Mouse (Mus musculus): Measurements from ENCODE around the gene Abl1. TPM values are rescaled to one million over a fixed set of nuclear protein-coding genes. Genes with fewer than 3 reads are reported as not detected.
A peak's percentile ranks its signal among the peaks of the same experiment; 100 is the strongest.

Gene Abl1
- polyA plus RNA-seq, 1 experiment from 2014 or later: 31.3 TPM

GRCm38 (mm10) chr2:31822524-31823371 lies 134.6 kb downstream of the Abl1 start:
- no peaks in the 10 kb centered on the region for H3K9me3 ChIP-seq
- H3K27ac ChIP-seq: no peak overlapping the region
- H3K9ac ChIP-seq: no peak overlapping the region
- H3K4me1 ChIP-seq (replicated peaks): peaks cover 9% of the 10 kb centered on the region
- ATAC-seq: no peak
- H3K4me3 ChIP-seq (replicated peaks): peak overlapping the region; percentile 16; the same call in 1 of the 2 replicates
- peaks cover 11% of the 10 kb centered on the region for H3K27me3 ChIP-seq (replicated peaks)
- no peaks in the 10 kb centered on the region for H3K36me3 ChIP-seq
- WGBS: 16% methylated on average over 39 of the region's 39 CpGs
- peak overlapping the region; percentile 56 for H3K4me2 ChIP-seq (replicated peaks)

GRCm38 (mm10) chr2:31823933-31824730 lies 136.0 kb downstream of the Abl1 start:
- Histone ChIP-seq H3K27ac (no peak overlapping the region), H3K9me3 (no peaks in the 10 kb centered on the region), H3K27me3 (replicated peaks) (peaks cover 8% of the 10 kb centered on the region), H3K4me2 (replicated peaks) (no peak overlapping the region), H3K36me3 (no peaks in the 10 kb centered on the region), H3K4me3 (replicated peaks) (no peak overlapping the region), H3K9ac (no peak overlapping the region), H3K4me1 (replicated peaks) (peaks cover 16% of the 10 kb centered on the region)
- ATAC-seq: no peak
- WGBS: 70% methylated on average over 13 of the region's 15 CpGs

DNA sequence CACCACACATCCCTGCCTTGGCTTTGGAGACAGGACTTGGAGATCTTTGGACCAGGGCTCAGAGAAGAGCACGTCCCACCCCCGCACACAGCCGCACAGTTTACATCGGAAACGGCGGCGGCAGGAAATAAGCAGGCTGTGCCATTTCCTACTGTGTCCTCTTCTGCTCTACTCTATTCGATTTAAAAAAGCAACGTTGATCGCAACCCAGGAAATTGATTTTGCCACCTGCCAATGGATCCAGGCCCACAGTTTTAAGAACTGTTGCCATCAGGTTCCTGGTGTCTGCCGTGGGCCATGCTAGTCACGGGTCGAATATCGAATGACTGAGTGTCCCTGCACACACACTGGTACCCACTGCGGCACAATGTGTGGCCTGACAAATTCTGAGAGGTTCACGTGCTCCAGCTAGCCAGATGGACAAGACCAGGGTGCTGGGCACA lies 137.3 kb downstream of the Abl1 start:
- Histone ChIP-seq H3K27me3 (replicated peaks) (peaks cover 8% of the 10 kb centered on the region), H3K4me2 (replicated peaks) (no peak overlapping the region), H3K36me3 (no peaks in the 10 kb centered on the region), H3K9me3 (no peaks in the 10 kb centered on the region), H3K27ac (no peak overlapping the region), H3K9ac (no peak overlapping the region), H3K4me3 (replicated peaks) (no peak overlapping the region), H3K4me1 (replicated peaks) (peaks cover 16% of the 10 kb centered on the region)
- no peak for ATAC-seq
- 69% methylated on average over 16 of the region's 16 CpGs for WGBS

DNA sequence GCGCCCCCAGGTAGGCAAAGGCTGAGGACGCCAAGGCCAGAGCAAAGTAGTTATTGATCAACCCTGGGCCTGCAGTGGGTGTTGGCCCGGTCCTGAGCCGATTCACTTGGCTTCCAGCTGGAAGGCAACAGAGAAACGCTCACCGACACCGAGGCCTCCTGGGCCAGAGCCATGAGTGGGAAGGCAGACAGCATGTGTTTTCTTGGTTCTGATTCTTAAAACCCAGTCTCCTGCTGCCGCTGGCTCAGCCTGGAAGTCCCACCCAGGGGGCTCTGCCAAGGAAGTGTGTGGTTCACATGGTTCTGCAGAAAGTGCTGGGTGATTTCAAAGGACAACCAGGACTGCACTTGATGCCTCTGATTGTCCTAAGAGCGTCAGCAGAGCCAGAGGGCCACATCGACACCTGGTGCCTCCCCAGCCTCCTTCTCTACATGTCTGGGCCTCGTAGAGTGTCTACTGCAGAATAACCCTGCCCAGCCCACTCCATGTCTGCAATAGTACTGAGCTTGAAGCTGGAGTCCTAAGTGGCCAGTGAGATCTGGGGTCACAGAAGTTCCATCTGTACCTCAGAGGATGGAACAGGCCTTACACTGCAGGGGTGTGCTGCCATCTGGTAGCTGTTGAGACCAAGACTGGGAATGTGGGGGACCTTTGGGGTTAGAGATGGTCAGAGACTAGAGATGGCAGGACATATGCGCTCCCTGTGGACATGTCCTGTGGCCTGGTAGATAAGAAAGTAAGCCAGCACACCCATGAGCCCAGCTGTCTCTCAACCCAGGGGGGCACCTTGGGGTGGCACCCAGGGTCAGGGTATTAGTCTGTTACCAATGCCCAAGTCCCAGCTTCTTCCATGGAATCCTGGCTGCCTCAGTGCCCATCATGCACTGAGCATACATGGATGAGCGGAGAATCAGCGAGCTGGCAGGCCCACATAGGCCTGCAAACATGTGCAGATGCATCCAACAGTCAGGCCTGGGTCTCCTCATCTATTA lies 138.2 kb downstream of the Abl1 start:
- no peak overlapping the region for H3K9ac ChIP-seq
- no peaks in the 10 kb centered on the region for H3K9me3 ChIP-seq
- peaks cover 16% of the 10 kb centered on the region for H3K4me1 ChIP-seq (replicated peaks)
- ATAC-seq: no peak
- H3K4me2 ChIP-seq (replicated peaks): no peak overlapping the region
- WGBS: 75% methylated on average over 14 of the region's 14 CpGs
- H3K27me3 ChIP-seq (replicated peaks): peaks cover 8% of the 10 kb centered on the region
- no peak overlapping the region for H3K4me3 ChIP-seq (replicated peaks)
- no peak overlapping the region for H3K27ac ChIP-seq
- H3K36me3 ChIP-seq: no peaks in the 10 kb centered on the region

DNA sequence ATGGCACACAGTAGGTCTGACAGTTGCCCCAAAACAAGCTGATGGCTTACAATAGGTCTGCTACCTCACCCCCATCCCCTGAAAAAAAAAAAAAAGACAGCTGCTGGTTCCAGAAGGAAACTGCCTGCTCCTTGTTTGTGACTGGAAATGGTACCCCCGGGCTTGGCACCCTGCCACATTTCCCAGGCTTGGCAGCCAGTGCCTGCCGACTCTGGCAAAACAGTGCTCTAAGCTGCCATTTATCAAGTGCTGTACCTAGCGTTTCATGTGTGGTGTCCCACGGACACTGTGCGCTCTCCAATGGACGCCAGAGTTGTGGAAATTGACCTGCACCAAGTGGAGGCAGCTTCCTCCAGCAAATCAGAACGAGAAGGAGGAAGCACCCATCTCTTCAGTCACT lies 139.7 kb downstream of the Abl1 start:
- Histone ChIP-seq H3K4me1 (replicated peaks) (peaks cover 10% of the 10 kb centered on the region), H3K27ac (no peak overlapping the region), H3K27me3 (replicated peaks) (peaks cover 4% of the 10 kb centered on the region), H3K4me2 (replicated peaks) (no peak overlapping the region), H3K9me3 (no peaks in the 10 kb centered on the region), H3K9ac (no peak overlapping the region), H3K36me3 (no peaks in the 10 kb centered on the region), H3K4me3 (replicated peaks) (no peak overlapping the region)
- WGBS: 49% methylated on average over 7 of the region's 7 CpGs
- ATAC-seq: 0 out of 2 replicates have a peak, but pooled peaks have one; percentile 28

GRCm38 (mm10) chr2:31828311-31828825 lies 140.2 kb downstream of the Abl1 start:
- H3K4me1 ChIP-seq (replicated peaks): peaks cover 7% of the 10 kb centered on the region; the same call in 1 of the 2 replicates
- H3K36me3 ChIP-seq: no peaks in the 10 kb centered on the region
- WGBS: 23% methylated on average over 4 of the region's 4 CpGs
- H3K4me3 ChIP-seq (replicated peaks): no peak overlapping the region
- H3K4me2 ChIP-seq (replicated peaks): no peak overlapping the region
- H3K27ac ChIP-seq: no peak overlapping the region
- H3K9me3 ChIP-seq: no peaks in the 10 kb centered on the region
- ATAC-seq: no peak
- no peak overlapping the region for H3K9ac ChIP-seq
- peaks cover 1% of the 10 kb centered on the region; the same call in 1 of the 2 replicates for H3K27me3 ChIP-seq (replicated peaks)

- no peak overlapping the region for H3K4me2 ChIP-seq (replicated peaks)
- no peaks in the 10 kb centered on the region for H3K9me3 ChIP-seq
- H3K27me3 ChIP-seq (replicated peaks): no peaks in the 10 kb centered on the region; the same call in 1 of the 2 replicates
- no peak overlapping the region for H3K4me3 ChIP-seq (replicated peaks)
- H3K27ac ChIP-seq: no peak overlapping the region
- no peaks in the 10 kb centered on the region for H3K4me1 ChIP-seq (replicated peaks)
- no peak overlapping the region for H3K9ac ChIP-seq
- no peak for ATAC-seq
- WGBS: 56% methylated on average over 10 of the region's 10 CpGs
- H3K36me3 ChIP-seq: no peaks in the 10 kb centered on the region
Observed at GRCm38 (mm10) chr2:31836091-31836490, 147.9 kb downstream of the Abl1 start.

DNA sequence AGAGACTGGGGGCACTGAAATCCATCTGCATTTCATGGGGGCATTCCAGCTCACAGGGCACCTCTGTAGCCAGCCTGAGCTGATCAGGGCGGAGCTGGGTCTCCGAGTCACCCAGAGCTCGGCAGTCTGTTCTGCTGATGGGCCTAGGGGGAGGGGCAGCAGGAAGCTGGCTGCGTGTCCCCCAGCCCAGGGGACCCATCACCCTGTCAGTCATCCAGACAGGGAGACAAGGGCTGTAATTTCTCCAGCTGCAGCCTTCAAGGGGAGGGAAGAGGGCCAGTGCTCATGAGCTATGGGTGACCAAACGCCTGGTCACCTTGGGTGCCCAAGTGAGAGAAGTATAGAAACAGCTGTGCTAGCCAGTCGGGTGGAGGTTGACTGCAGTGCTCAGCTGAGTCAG lies 148.8 kb downstream of the Abl1 start:
- Histone ChIP-seq H3K4me2 (replicated peaks) (no peak overlapping the region), H3K36me3 (no peaks in the 10 kb centered on the region), H3K4me1 (replicated peaks) (no peaks in the 10 kb centered on the region), H3K27ac (no peak overlapping the region), H3K4me3 (replicated peaks) (no peak overlapping the region), H3K27me3 (replicated peaks) (no peaks in the 10 kb centered on the region; the same call in 1 of the 2 replicates), H3K9me3 (no peaks in the 10 kb centered on the region), H3K9ac (no peak overlapping the region)
- no peak for ATAC-seq
- 38% methylated on average over 6 of the region's 6 CpGs for WGBS

DNA sequence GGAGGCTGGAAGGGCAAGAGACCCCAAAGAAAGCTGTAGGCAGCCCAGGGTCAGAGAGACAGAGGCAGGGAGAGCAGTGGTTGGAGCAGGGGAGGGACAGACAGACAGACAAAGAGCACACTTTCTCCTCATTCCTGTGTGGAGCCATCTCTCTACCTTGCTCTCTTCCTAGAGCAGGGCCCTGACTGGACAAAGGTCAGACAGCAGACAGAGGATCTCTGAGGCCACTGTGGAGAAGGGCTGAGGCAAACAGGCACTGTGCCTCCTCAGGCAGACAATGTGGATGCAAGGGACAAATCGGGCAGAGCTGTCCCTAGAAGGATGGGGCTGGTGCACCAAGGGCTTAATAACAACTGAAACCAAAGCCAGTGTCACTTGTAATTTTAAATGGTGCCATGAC lies 150.7 kb downstream of the Abl1 start:
- H3K27ac ChIP-seq: no peak overlapping the region
- WGBS: 62% methylated on average over 1 of the region's 1 CpGs

DNA sequence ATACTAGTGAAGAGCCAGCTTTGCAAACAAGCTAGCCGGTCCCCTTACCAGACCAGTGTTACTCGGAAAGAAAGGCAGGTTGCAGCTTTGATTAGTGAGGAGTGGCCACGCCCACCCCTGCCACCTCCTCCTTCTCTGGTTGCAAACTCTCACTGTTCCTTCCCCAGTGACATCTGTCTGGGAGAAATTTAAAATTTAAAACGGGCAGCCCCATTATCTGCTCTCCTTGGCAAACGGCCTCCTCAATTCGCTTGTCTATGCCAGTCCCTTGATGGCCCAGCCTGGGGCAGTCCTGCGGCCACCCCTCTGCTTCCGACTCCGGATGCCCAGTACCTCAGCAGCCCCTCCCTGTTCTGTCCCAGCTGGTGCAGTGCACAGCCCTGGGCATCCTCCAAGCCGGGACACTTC lies 156.6 kb downstream of the Abl1 start:
- WGBS: 7% methylated on average over 10 of the region's 10 CpGs
- H3K36me3 ChIP-seq: no peaks in the 10 kb centered on the region
- H3K9me3 ChIP-seq: no peaks in the 10 kb centered on the region
- no peak overlapping the region; the same call in 1 of the 2 replicates for H3K4me2 ChIP-seq (replicated peaks)
- H3K27ac ChIP-seq: no peak overlapping the region
- H3K4me3 ChIP-seq (replicated peaks): no peak overlapping the region
- H3K4me1 ChIP-seq (replicated peaks): peaks cover 17% of the 10 kb centered on the region
- ATAC-seq: 0 out of 2 replicates have a peak, but pooled peaks have one; percentile 21
- peaks cover 43% of the 10 kb centered on the region for H3K27me3 ChIP-seq (replicated peaks)
- H3K9ac ChIP-seq: no peak overlapping the region

More for the DNA sequence above, 150.7 kb downstream of the Abl1 start:
- H3K4me1 ChIP-seq (replicated peaks): no peaks in the 10 kb centered on the region
- H3K4me2 ChIP-seq (replicated peaks): no peak overlapping the region; the same call in 1 of the 2 replicates
- H3K36me3 ChIP-seq: no peaks in the 10 kb centered on the region
- H3K4me3 ChIP-seq (replicated peaks): no peak overlapping the region
- H3K27me3 ChIP-seq (replicated peaks): peaks cover 8% of the 10 kb centered on the region
- H3K9me3 ChIP-seq: no peaks in the 10 kb centered on the region
- no peak overlapping the region for H3K9ac ChIP-seq
- ATAC-seq: no peak

DNA sequence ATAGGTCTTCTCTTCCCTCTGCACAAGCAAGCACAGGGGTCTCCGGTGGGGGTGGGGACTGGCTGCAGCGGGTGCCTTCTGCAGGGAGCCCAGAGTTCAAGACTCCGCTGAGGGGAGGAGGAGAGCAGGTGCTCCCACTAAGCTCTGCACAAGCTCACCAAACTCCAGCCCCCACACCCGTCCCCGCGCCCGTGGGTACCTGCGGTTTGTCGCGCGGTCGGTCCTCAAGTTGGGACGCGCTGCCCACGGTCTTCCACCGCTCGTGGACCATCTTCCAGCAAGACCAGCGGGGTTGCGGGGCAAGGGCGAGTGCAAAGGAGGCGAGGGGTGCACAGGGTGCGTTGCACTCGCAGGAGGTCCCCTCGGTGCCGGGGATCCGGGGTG lies 157.3 kb downstream of the Abl1 start:
- peak overlapping the region; percentile 29 for H3K9ac ChIP-seq
- no peaks in the 10 kb centered on the region for H3K36me3 ChIP-seq
- peak overlapping the region; percentile 95 for H3K4me2 ChIP-seq (replicated peaks)
- peak overlapping the region; percentile 47 for H3K4me3 ChIP-seq (replicated peaks)
- ATAC-seq: 0 out of 2 replicates have a peak, but pooled peaks have one; percentile 13
- peaks cover 17% of the 10 kb centered on the region for H3K4me1 ChIP-seq (replicated peaks)
- no peak overlapping the region for H3K27ac ChIP-seq
- H3K27me3 ChIP-seq (replicated peaks): peaks cover 43% of the 10 kb centered on the region
- whole genome bisulfite sequencing: 2% methylated on average over 26 of the region's 26 CpGs
- H3K9me3 ChIP-seq: no peaks in the 10 kb centered on the region
